Mouse (Mus musculus): ENCODE measurements at regions not wholly inside any gene's neighbourhood (a gene's known extent, or its start where the extent isn't known, plus 50 kb on each side); places are given as distances from the start of the nearest gene placed in this dataset.

GRCm38 (mm10) chr16:30900121-30900520 is 181.1 kb downstream of the Xxylt1 start:
- intact Hi-C loops (cut with DNase I): no loop called here
- DNase-seq: no peak

- intact Hi-C loops (cut with DNase I): no loop called here
- no peak for DNase-seq
These were observed 179.9 kb downstream of the Xxylt1 start for GRCm38 (mm10) chr16:30901309-30901708.
